Mouse (Mus musculus): ENCODE data around the gene Bbs2. TPM values are rescaled to one million over a fixed set of nuclear protein-coding genes. Genes with fewer than 3 reads are reported as not detected.
A peak's percentile ranks its signal among the peaks of the same experiment; 100 is the strongest.
"Not testable (repeated sequence)": the region's sequence is repeated elsewhere in the genome, so short reads cannot be mapped to it uniquely, and the experiment has no call there.

Bbs2 gene
- total RNA-seq (2015) (7.0 and 11.9 TPM in 2 replicates), total RNA-seq (2017) (4.1 and 4.4 TPM in 2 replicates)

GRCm38 (mm10) chr8:94098081-94098974, at the start of gene Bbs2:
Gene Bbs2, minus strand, starts transcription at chr8:94098928.
- ATAC-seq (replicated peaks; ENCODE audit: poor library complexity): peak; percentile 97

GRCm38 (mm10) chr8:94148236-94148635, 49.5 kb upstream of the Bbs2 start:
- ATAC-seq (replicated peaks; ENCODE audit: poor library complexity): no peak

- ATAC-seq (replicated peaks; ENCODE audit: poor library complexity): no peak
Observed at GRCm38 (mm10) chr8:94140266-94140795, 41.6 kb upstream of the Bbs2 start.

GRCm38 (mm10) chr8:94136933-94137332, 38.2 kb upstream of the Bbs2 start, which contains the start of gene Mt4:
Gene Mt4, plus strand, starts transcription at chr8:94137197.
- no peak for ATAC-seq (replicated peaks; ENCODE audit: poor library complexity)

GRCm38 (mm10) chr8:94136192-94136591, 37.5 kb upstream of the Bbs2 start:
- no peak for ATAC-seq (replicated peaks; ENCODE audit: poor library complexity)

- no peak for ATAC-seq (replicated peaks; ENCODE audit: poor library complexity)
Observed at GRCm38 (mm10) chr8:94135556-94135955, 36.8 kb upstream of the Bbs2 start.

- ATAC-seq (replicated peaks; ENCODE audit: poor library complexity): not testable (repeated sequence)
Observed at GRCm38 (mm10) chr8:94134601-94135000, 35.9 kb upstream of the Bbs2 start.

GRCm38 (mm10) chr8:94132096-94132495, 33.4 kb upstream of the Bbs2 start:
- no peak for ATAC-seq (replicated peaks; ENCODE audit: poor library complexity)

- ATAC-seq (replicated peaks; ENCODE audit: poor library complexity): no peak
Observed at GRCm38 (mm10) chr8:94130126-94130525, 31.4 kb upstream of the Bbs2 start.

GRCm38 (mm10) chr8:94129133-94129789, 30.5 kb upstream of the Bbs2 start:
- ATAC-seq (replicated peaks; ENCODE audit: poor library complexity): no peak

- ATAC-seq (replicated peaks; ENCODE audit: poor library complexity): no peak
Observed at GRCm38 (mm10) chr8:94127711-94128110, 29.0 kb upstream of the Bbs2 start.

- ATAC-seq (replicated peaks; ENCODE audit: poor library complexity): peak; percentile 52
Observed at GRCm38 (mm10) chr8:94122711-94123468, 24.2 kb upstream of the Bbs2 start.

- no peak for ATAC-seq (replicated peaks; ENCODE audit: poor library complexity)
Observed at GRCm38 (mm10) chr8:94121625-94122024, 22.9 kb upstream of the Bbs2 start.

GRCm38 (mm10) chr8:94118776-94119430, 20.2 kb upstream of the Bbs2 start:
- ATAC-seq (replicated peaks; ENCODE audit: poor library complexity): peak; percentile 94

- no peak for ATAC-seq (replicated peaks; ENCODE audit: poor library complexity)
Observed at GRCm38 (mm10) chr8:94113972-94114371, 15.2 kb upstream of the Bbs2 start.

- 0 out of 2 replicates have a peak, but pooled peaks have one; percentile 10 for ATAC-seq (replicated peaks; ENCODE audit: poor library complexity)
Observed at GRCm38 (mm10) chr8:94113435-94113834, 14.7 kb upstream of the Bbs2 start.

GRCm38 (mm10) chr8:94110526-94111177, 11.9 kb upstream of the Bbs2 start:
- ATAC-seq (replicated peaks; ENCODE audit: poor library complexity): peak; percentile 72

- ATAC-seq (replicated peaks; ENCODE audit: poor library complexity): no peak
Observed at GRCm38 (mm10) chr8:94109835-94110234, 11.1 kb upstream of the Bbs2 start.

- peak; percentile 73 for ATAC-seq (replicated peaks; ENCODE audit: poor library complexity)
Observed at GRCm38 (mm10) chr8:94109396-94109795, 10.7 kb upstream of the Bbs2 start.

GRCm38 (mm10) chr8:94107871-94108270, 9.1 kb upstream of the Bbs2 start:
- no peak for ATAC-seq (replicated peaks; ENCODE audit: poor library complexity)

Data from megakaryocyte progenitor cell, adult 5-6 weeks (primary cell).